Mouse (Mus musculus): Measurements from ENCODE around the gene Gm36864.

Gene Gm36864

GRCm38 (mm10) chr7:44254930-44255329 lies 19.0 kb downstream of the Gm36864 start:
- DNase-seq (ENCODE audit: extremely low read depth, low read depth) = no peak

DNA sequence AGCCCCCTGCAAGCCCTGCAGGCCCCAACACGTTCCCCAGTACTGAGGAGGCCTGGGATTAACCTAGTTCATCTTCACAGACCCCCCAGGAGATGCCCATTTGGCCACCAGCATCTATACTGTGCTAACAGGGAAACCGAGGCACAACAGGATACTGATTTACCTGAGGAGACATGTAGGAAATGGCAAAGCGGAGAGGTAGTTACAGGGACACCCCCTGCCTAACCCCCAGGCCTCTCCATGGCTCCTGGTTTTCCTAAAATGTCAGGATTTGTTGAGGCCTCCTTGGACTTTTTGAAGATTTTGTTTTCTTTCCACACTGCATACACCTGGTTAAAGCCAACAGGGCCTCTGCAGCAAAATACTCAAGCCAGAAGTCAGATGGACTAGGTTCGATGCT lies 21.3 kb downstream of the Gm36864 start, which contains the start of gene Acp4:
Acp4 (minus strand) TSS at position 101 of the 400 bp plus-strand sequence.
- no peak for DNase-seq (ENCODE audit: extremely low read depth, low read depth)

GRCm38 (mm10) chr7:44260410-44260809 lies 24.4 kb downstream of the Gm36864 start:
- DNase-seq (ENCODE audit: extremely low read depth, low read depth) = no peak

DNA sequence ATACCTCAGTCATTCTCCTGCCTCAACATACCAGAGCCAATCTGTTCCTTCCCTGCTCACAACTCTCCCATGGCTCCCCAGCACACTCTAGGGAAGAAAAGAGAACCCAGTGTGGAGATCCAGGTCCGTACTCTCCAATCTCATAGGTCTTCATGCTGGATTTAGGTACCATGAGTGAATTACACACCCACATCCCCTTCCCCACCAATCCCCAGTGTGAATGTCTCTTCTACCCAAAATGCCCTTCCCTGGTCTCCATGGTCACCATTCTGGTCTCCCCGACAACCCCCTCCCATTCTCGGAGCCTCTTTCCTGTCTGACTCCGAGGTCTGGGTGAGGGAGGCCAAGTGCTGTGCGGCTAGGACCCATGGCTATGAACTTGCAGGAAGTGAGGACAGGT lies 25.2 kb downstream of the Gm36864 start, which contains the start of gene Gm15517:
Gm15517 (plus strand) TSS at position 301 of the 400 bp plus-strand sequence.
- DNase-seq (ENCODE audit: extremely low read depth, low read depth) = no peak

- peak; percentile 53 for DNase-seq (ENCODE audit: extremely low read depth, low read depth)
Measured at GRCm38 (mm10) chr7:44262791-44263643, 27.0 kb downstream of the Gm36864 start.

- DNase-seq (ENCODE audit: extremely low read depth, low read depth) = no peak
Measured at GRCm38 (mm10) chr7:44268117-44268516, 32.1 kb downstream of the Gm36864 start.

DNA sequence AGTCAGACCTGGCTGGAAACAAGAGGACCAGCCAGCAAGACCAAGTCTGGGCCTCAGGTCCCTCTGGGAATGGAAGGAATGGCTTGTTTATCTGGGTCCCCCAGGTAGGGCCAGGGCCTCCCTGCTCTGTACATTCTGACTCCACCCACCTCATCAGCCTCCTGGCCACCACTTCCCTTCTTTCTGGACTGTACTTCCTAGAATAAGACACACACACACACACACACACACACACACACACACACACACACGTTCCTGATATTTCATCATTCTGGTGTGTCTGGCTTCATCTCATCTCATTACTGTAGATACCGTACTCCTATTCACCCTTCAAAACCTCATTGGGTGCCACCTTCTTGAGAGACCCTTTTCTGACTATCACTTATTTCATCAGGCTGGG lies 33.4 kb downstream of the Gm36864 start:
- DNase-seq (ENCODE audit: extremely low read depth, low read depth) = no peak

DNA sequence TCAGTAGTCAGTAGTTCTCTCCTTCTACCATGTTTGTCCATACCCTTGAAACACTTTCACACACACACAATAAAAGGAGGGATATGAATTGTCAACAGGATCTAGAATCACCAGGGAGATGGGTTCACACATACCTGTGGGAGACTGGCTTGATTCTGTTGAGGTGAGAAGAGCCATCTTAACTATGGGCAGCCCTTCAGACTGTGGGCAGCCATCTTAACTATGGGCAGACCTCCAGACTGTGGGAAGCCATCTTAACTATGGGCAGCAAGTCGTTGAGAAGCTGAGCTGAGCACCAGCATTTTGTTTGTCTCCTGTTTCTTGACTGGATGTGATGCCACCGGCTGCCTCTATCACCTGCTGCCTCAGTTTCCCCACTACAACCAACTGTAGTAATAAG lies 35.3 kb downstream of the Gm36864 start:
- DNase-seq (ENCODE audit: extremely low read depth, low read depth) = peak; percentile 49

DNA sequence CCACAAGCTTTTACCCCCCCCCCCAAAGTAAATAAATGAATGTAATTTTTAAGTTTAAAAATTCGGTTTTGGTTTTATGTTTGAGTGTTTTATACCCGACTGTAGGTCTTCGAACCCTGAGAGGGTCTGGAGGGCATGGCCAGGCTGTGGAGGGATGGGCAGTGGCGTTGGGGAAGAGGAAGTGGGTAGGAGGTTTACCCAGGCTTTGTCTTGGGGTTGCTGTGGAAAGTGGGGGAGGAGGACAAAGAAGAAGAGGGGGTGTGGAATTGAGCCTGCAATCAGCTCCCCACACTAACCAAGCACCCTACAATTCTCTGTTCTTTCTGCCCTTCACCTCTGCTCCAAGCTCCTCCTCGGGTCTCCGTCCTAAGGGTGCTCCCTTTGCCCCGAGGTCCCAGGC lies 36.6 kb downstream of the Gm36864 start:
- no peak for DNase-seq (ENCODE audit: extremely low read depth, low read depth)

- DNase-seq (ENCODE audit: extremely low read depth, low read depth) = no peak
Measured at GRCm38 (mm10) chr7:44273446-44273845, 37.5 kb downstream of the Gm36864 start.

GRCm38 (mm10) chr7:44274096-44274495 lies 38.1 kb downstream of the Gm36864 start:
- no peak for DNase-seq (ENCODE audit: extremely low read depth, low read depth)

GRCm38 (mm10) chr7:44275546-44275945 lies 39.6 kb downstream of the Gm36864 start:
- no peak for DNase-seq (ENCODE audit: extremely low read depth, low read depth)

DNA sequence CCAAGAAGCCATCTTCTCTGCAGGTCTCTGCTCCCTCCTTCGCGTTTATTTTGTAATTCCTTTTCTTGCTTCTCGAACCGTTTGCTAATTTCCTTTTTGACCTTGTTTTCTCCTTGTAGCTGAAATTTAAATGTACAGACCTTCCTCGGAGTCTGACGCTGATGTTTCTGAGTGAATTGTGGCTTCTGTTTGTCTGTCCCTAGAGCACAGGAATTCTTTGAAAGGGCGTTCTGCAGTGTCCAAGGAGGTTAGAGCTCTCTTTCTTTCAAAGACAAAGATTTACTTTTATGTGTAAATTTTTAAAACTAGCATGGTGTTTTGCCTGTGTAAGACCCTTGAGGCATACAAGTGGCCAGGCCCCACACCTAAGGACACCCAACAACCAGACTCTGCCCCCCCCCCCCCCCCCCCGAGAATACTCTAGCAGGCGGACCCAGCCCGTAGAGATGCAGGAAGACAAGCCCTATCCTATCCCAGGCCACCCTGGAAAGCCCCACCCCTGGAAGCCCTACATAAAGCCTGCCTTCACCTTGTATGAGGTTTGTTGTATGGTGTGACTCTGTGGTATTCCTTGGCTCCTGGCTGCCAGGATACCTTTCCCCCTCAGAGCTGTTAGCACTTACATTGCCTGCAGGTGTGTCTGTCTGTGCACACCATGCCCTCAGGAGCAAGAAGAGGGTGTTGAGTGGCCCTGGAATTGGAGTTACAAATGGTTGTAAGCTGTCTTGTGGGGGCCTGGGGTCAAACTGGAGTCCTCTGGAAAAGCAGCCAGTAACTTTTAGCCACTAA lies 40.7 kb downstream of the Gm36864 start:
- no peak for DNase-seq (ENCODE audit: extremely low read depth, low read depth)

GRCm38 (mm10) chr7:44277250-44277622 lies 41.3 kb downstream of the Gm36864 start:
- DNase-seq (ENCODE audit: extremely low read depth, low read depth) = peak; percentile 52

- no peak for DNase-seq (ENCODE audit: extremely low read depth, low read depth)
Measured at GRCm38 (mm10) chr7:44280959-44281358, 45.0 kb downstream of the Gm36864 start.

- DNase-seq (ENCODE audit: extremely low read depth, low read depth) = no peak
Measured at GRCm38 (mm10) chr7:44281586-44281985, 45.6 kb downstream of the Gm36864 start.

GRCm38 (mm10) chr7:44287760-44288159 lies 51.8 kb downstream of the Gm36864 start:
- no peak for DNase-seq (ENCODE audit: extremely low read depth, low read depth)

GRCm38 (mm10) chr7:44290986-44291385 lies 55.0 kb downstream of the Gm36864 start:
- DNase-seq (ENCODE audit: extremely low read depth, low read depth) = no peak

DNA sequence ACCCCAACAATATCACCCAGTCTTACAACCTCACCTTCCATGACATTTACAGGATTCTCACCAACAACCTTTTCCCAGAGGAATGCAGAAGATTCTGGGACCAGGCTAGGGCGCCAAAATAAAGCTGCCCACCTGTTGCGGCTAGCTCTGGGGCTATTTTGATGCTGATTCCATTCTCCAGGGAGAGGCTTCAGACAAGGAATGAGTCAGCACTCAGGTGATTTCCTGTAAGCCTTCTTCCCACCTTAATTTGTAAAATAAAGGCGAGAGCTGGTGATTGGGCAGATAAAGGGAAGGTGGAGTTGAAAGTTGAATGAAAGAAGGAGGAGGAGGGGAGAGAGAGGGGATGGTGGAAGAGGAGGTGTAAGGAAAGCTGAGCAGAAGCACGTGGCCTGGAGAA lies 55.4 kb downstream of the Gm36864 start:
- DNase-seq (ENCODE audit: extremely low read depth, low read depth) = no peak

Data from MEL-GATA-1-ER (cell line).